Mouse (Mus musculus) MEL (cell line): Measurements from ENCODE around the gene Adamtsl1. TPM values are rescaled to one million over a fixed set of nuclear protein-coding genes. Genes with fewer than 3 reads are reported as not detected.

Source experiments
- DNase-seq: peaks from one replicate; pipeline ENCODE4 v3.0.0; 2011; ENCODE audit warnings: low read depth, low spot score
- H3K27ac ChIP-seq: 2 replicates; pipeline ENCODE4 v1.5.1; 2012; ENCODE audit warnings: low read depth, mild to moderate bottlenecking, control low read depth, low read length, moderate library complexity; ENCODE audit not compliant: control insufficient read depth
- H3K27me3 ChIP-seq, 2 experiments: fragments of 150-350 bp in 1 of 2; sonication (generic) in 1 of 2; 2 replicates each; pipeline ENCODE4 v1.6.1; 2012; ENCODE audit warnings: low read length in 2 of 2, mild to moderate bottlenecking in 2 of 2, improper control_type of control experiment in 1 of 2, moderate library complexity in 1 of 2; ENCODE audit not compliant: insufficient read depth in 2 of 2, control insufficient read depth in 1 of 2
- H3K36me3 ChIP-seq, 2 experiments: 2 replicates each; pipeline ENCODE4 v1.6.1; 2012 to 2014; ENCODE audit warnings: low read length in 2 of 2, improper control_type of control experiment in 1 of 2, inconsistent platforms in 1 of 2, mild to moderate bottlenecking in 1 of 2; ENCODE audit not compliant: insufficient read depth in 2 of 2, control insufficient read depth in 1 of 2
- H3K4me1 ChIP-seq, 2 experiments: fragments of 150-350 bp in 1 of 2; sonication (generic) in 1 of 2; 2 replicates each; pipeline ENCODE4 v1.6.1; 2012; ENCODE audit warnings: low read length in 2 of 2, improper control_type of control experiment in 1 of 2, mild to moderate bottlenecking in 1 of 2; ENCODE audit not compliant: insufficient read depth in 2 of 2, control insufficient read depth in 1 of 2
- H3K4me3 ChIP-seq, 2 experiments: fragments of 150-350 bp in 1 of 2; sonication (generic) in 1 of 2; 2 replicates each; pipeline ENCODE4 v1.5.1; 2012; ENCODE audit warnings: low read depth in 2 of 2, low read length in 2 of 2, mild to moderate bottlenecking in 2 of 2, moderate library complexity in 2 of 2, control low read depth in 1 of 2, improper control_type of control experiment in 1 of 2; ENCODE audit not compliant: control insufficient read depth in 1 of 2, insufficient read depth in 1 of 2
- H3K79me2 ChIP-seq: 2 replicates; pipeline ENCODE4 v1.6.1; 2012; ENCODE audit warnings: mild to moderate bottlenecking, low read length, moderate library complexity; ENCODE audit not compliant: control insufficient read depth, poor library complexity, insufficient read depth
- H3K9ac ChIP-seq: 2 replicates; pipeline ENCODE4 v1.6.1; 2012; ENCODE audit warnings: low read depth, mild to moderate bottlenecking, control low read depth, low read length, moderate library complexity; ENCODE audit not compliant: control insufficient read depth, poor library complexity, severe bottlenecking
- H3K9me3 ChIP-seq: fragments of 150-350 bp; sonication (generic); replicated peaks from 2 replicates; pipeline ENCODE4 v1.6.1; 2012; ENCODE audit warnings: mild to moderate bottlenecking, low read length, improper control_type of control experiment, moderate library complexity; ENCODE audit not compliant: insufficient read depth
- BHLHE40 ChIP-seq: IDR thresholded peaks from 2 replicates; pipeline ENCODE4 v1.6.1; 2012; ENCODE audit warnings: low read depth, mild to moderate bottlenecking, inconsistent platforms, low read length, improper control_type of control experiment, borderline replicate concordance
- ELF1 ChIP-seq: IDR thresholded peaks from 2 replicates; pipeline ENCODE4 v1.6.1; 2014; ENCODE audit warnings: low read depth, mild to moderate bottlenecking, inconsistent platforms, low read length, improper control_type of control experiment, moderate library complexity
- ETS1 ChIP-seq: IDR thresholded peaks from 2 replicates; pipeline ENCODE4 v1.6.1; 2012; ENCODE audit warnings: low read depth, mild to moderate bottlenecking, inconsistent platforms, low read length, improper control_type of control experiment, moderate library complexity
- GATA1 ChIP-seq: IDR thresholded peaks from 2 replicates; pipeline ENCODE4 v1.6.1; 2011; ENCODE audit warnings: low read depth, low read length, improper control_type of control experiment
- JUND ChIP-seq: IDR thresholded peaks from 2 replicates; pipeline ENCODE4 v1.6.1; 2011; ENCODE audit warnings: low read depth, mild to moderate bottlenecking, improper control_type of control experiment, low read length
- KAT2A ChIP-seq: conservative IDR thresholded peaks from 2 replicates; pipeline ENCODE4 v1.6.1; 2012; ENCODE audit warnings: low read depth, low read length, improper control_type of control experiment, inconsistent platforms
- MYB ChIP-seq: IDR thresholded peaks from 2 replicates; pipeline ENCODE4 v1.6.1; 2011; ENCODE audit warnings: mild to moderate bottlenecking, low read depth, low read length, improper control_type of control experiment
- MYC ChIP-seq: IDR thresholded peaks from 2 replicates; pipeline ENCODE4 v1.6.1; 2011; ENCODE audit warnings: low read depth, mild to moderate bottlenecking, low read length, improper control_type of control experiment, moderate library complexity
- SIN3A ChIP-seq: IDR thresholded peaks from 2 replicates; pipeline ENCODE4 v1.6.1; 2012; ENCODE audit warnings: low read length, improper control_type of control experiment, inconsistent platforms
- TAL1 ChIP-seq: IDR thresholded peaks from 2 replicates; pipeline ENCODE4 v1.6.1; 2012; ENCODE audit warnings: mild to moderate bottlenecking, inconsistent platforms, low read length, moderate library complexity, mixed read lengths
- TBP ChIP-seq: IDR thresholded peaks from 2 replicates; pipeline ENCODE4 v1.8.0; 2011; ENCODE audit warnings: low read depth, low read length, improper control_type of control experiment
- USF2 ChIP-seq, 2 experiments: IDR thresholded peaks; 2 replicates each; pipeline ENCODE4 v1.6.1; 2011 to 2012; ENCODE audit warnings: improper control_type of control experiment in 2 of 2, low read length in 2 of 2, borderline replicate concordance in 1 of 2, inconsistent platforms in 1 of 2, low read depth in 1 of 2, mild to moderate bottlenecking in 1 of 2; ENCODE audit not compliant: insufficient read depth in 1 of 2
- ZC3H11A ChIP-seq: IDR thresholded peaks from 2 replicates; pipeline ENCODE4 v1.6.1; 2012; ENCODE audit warnings: low read depth, mild to moderate bottlenecking, inconsistent platforms, low read length, improper control_type of control experiment
- polyA plus RNA-seq, 2 experiments: library from polyadenylated mRNA; stranded (reverse) in 1 of 2; unstranded in 1 of 2; fragments of >175 nt in 1 of 2; fragments of >200 nt in 1 of 2; gene quantifications; 2 replicates each; pipeline versions ENCODE4 v1.2.1 to v1.2.4; 2012; ENCODE audit warnings: low replicate concordance in 2 of 2, low read depth in 1 of 2; ENCODE audit not compliant: insufficient read length in 2 of 2, insufficient read depth in 1 of 2, missing spikeins in 1 of 2
- total RNA-seq: library from RNA; depleted of rRNA; stranded (reverse); fragments of 300-350 nt; gene quantifications from 2 replicates; pipeline ENCODE4 v1.2.3, GENCODE M21; 2012

Gene Adamtsl1
- total and polyA plus RNA-seq, 3 experiments = not detected

DNA sequence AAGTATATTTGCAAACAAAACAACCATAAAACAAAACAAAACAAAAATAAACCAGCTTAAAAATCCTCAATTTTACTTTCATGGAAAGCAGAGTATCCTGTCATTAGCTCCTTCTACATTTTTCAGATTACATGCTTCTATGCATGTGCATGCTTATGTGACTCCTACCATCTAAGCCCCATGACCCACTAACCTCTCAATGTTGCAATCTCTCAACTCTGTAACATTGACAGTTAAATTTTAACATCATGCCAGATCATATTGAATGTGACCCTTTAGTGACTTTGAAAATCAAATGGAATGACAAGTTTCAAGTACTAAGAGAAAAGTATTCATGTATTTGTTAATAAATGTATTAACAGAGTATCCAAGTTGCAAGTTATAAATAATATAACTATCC, 80.2 kb downstream of the Adamtsl1 start:
- no peak overlapping the region for H3K4me3 ChIP-seq
- no peaks in the 10 kb centered on the region for H3K4me1 ChIP-seq
- no peaks in the 10 kb centered on the region for H3K36me3 ChIP-seq
- no peak for TF ChIP-seq ETS1
- TF ChIP-seq ELF1 = no peak
- no peak for TF ChIP-seq KAT2A
- TF ChIP-seq ZC3H11A = no peak
- TF ChIP-seq BHLHE40 = no peak
- H3K79me2 ChIP-seq = no peaks in the 10 kb centered on the region
- no peaks in the 10 kb centered on the region for H3K9me3 ChIP-seq
- H3K9ac ChIP-seq = no peak overlapping the region
- DNase-seq = no peak
- H3K27ac ChIP-seq = no peak overlapping the region
- H3K27me3 ChIP-seq = no peaks in the 10 kb centered on the region

DNA sequence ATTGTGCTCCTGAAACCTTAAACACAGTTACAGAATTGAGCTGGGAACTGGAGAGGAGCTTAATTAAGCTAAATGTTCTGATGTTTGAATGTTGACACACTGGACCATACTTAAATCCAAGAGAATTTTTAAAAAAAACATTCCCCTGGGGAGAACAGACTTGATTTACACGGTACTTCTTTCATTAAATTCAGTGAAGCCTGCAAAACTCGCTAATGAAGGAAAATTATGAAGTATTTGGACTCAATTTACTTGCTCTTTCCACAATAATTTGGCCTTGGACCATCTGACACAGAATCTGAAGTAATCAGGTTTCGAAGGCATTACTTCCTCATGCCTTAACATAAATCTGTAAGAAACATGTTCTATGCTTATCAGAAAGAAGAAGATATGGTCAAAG, 99.4 kb downstream of the Adamtsl1 start:
- Histone ChIP-seq H3K27ac (no peak overlapping the region), H3K4me3 (no peak overlapping the region), H3K27me3 (no peaks in the 10 kb centered on the region)
- TF ChIP-seq SIN3A (no peak), GATA1 (no peak), MYC (no peak), JUND (no peak), KAT2A (no peak), TAL1 (no peak), MYB (no peak), BHLHE40 (no peak), TBP (no peak), USF2 (IDR thresholded peaks at IDR 0.05; ENCODE audit: borderline replicate concordance in 1 of 2, insufficient read depth in 1 of 2, low read depth in 1 of 2, low read length in 2 of 2) (no peak)
- TF ChIP-seq, all 39 proteins: peak for 0
- no peaks in the 10 kb centered on the region for H3K36me3 ChIP-seq
- H3K9me3 ChIP-seq = no peaks in the 10 kb centered on the region
- no peak overlapping the region for H3K9ac ChIP-seq
- no peaks in the 10 kb centered on the region for H3K4me1 ChIP-seq
- H3K79me2 ChIP-seq = no peaks in the 10 kb centered on the region
- DNase-seq = no peak

GRCm38 (mm10) chr4:85618746-85619145, 104.8 kb downstream of the Adamtsl1 start:
- DNase-seq = no peak
- TF ChIP-seq ETS1 = no peak
- no peaks in the 10 kb centered on the region for H3K9me3 ChIP-seq

More at GRCm38 (mm10) chr4:85618746-85619145, 104.8 kb downstream of the Adamtsl1 start:
- Histone ChIP-seq H3K4me3 (no peak overlapping the region), H3K79me2 (no peaks in the 10 kb centered on the region), H3K27ac (no peak overlapping the region), H3K9ac (no peak overlapping the region), H3K36me3 (no peaks in the 10 kb centered on the region), H3K4me1 (no peaks in the 10 kb centered on the region), H3K27me3 (no peaks in the 10 kb centered on the region; a peak in 1 of 4 replicates)
